Mouse (Mus musculus) ovary, adult 2 months (tissue): ENCODE data around the gene Hlf. TPM values are rescaled to one million over a fixed set of nuclear protein-coding genes. Genes with fewer than 3 reads are reported as not detected.

Experiments
- polyA plus RNA-seq: library from polyadenylated mRNA; depleted of rRNA; stranded (reverse); fragments of >200 nt; gene quantifications from 2 replicates; pipeline ENCODE4 v1.2.3, GENCODE M21; 2012; rRNA removed

Hlf gene
- polyA plus RNA-seq = 7.1 and 9.6 TPM in 2 replicates

GRCm38 (mm10) chr11:90390817-90391173 is at the start of gene Hlf:
Gene Hlf (minus strand): TSS chr11:90390895.

Other genes starting within 250 kb of the Hlf start
- gene Gm45716, start 203.2 kb downstream of the Hlf start, polyA plus RNA-seq = 3.3 and 4.0 TPM in 2 replicates
- 49.9 and 71.2 TPM in 2 replicates for gene Mmd, start 141.4 kb downstream of the Hlf start, polyA plus RNA-seq
- gene Stxbp4, start 247.2 kb upstream of the Hlf start, polyA plus RNA-seq = 3.8 and 4.3 TPM in 2 replicates
- 20.6 and 25.3 TPM in 2 replicates for gene Cox11, start 247.3 kb upstream of the Hlf start, polyA plus RNA-seq